Mouse (Mus musculus) stomach, postnatal 0 days (tissue): ENCODE results near the gene Tdrd9.

Experiments used
- CTCF ChIP-seq: IDR thresholded peaks from 2 replicates; pipeline ENCODE4 v1.5.1; 2016; ENCODE audit warnings: antibody characterized with exemption, low read depth, mild to moderate bottlenecking, moderate library complexity
- EP300 ChIP-seq: optimal IDR thresholded peaks from 2 replicates; pipeline ENCODE3; 2016; ENCODE audit warnings: antibody characterized with exemption

GRCm38 (mm10) chr12:111974578-111974977 lies 3.2 kb downstream of the Tdrd9 start:
- TF ChIP-seq CTCF (no peak), EP300 (no peak)
